Mouse (Mus musculus) MEL (cell line): Measurements from ENCODE around the gene Bcat1. TPM values are rescaled to one million over a fixed set of nuclear protein-coding genes. Genes with fewer than 3 reads are reported as not detected.

ENCODE experiments used
- DNase-seq: peaks from one replicate; pipeline ENCODE4 v3.0.0; 2011; ENCODE audit warnings: low read depth, low spot score
- H3K27ac ChIP-seq: 2 replicates; pipeline ENCODE4 v1.5.1; 2012; ENCODE audit warnings: low read depth, mild to moderate bottlenecking, control low read depth, low read length, moderate library complexity; ENCODE audit not compliant: control insufficient read depth
- H3K27me3 ChIP-seq, 2 experiments: fragments of 150-350 bp in 1 of 2; sonication (generic) in 1 of 2; 2 replicates each; pipeline ENCODE4 v1.6.1; 2012; ENCODE audit warnings: low read length in 2 of 2, mild to moderate bottlenecking in 2 of 2, improper control_type of control experiment in 1 of 2, moderate library complexity in 1 of 2; ENCODE audit not compliant: insufficient read depth in 2 of 2, control insufficient read depth in 1 of 2
- H3K36me3 ChIP-seq, 2 experiments: 2 replicates each; pipeline ENCODE4 v1.6.1; 2012 to 2014; ENCODE audit warnings: low read length in 2 of 2, improper control_type of control experiment in 1 of 2, inconsistent platforms in 1 of 2, mild to moderate bottlenecking in 1 of 2; ENCODE audit not compliant: insufficient read depth in 2 of 2, control insufficient read depth in 1 of 2
- H3K4me1 ChIP-seq, 2 experiments: fragments of 150-350 bp in 1 of 2; sonication (generic) in 1 of 2; 2 replicates each; pipeline ENCODE4 v1.6.1; 2012; ENCODE audit warnings: low read length in 2 of 2, improper control_type of control experiment in 1 of 2, mild to moderate bottlenecking in 1 of 2; ENCODE audit not compliant: insufficient read depth in 2 of 2, control insufficient read depth in 1 of 2
- H3K4me3 ChIP-seq, 2 experiments: fragments of 150-350 bp in 1 of 2; sonication (generic) in 1 of 2; 2 replicates each; pipeline ENCODE4 v1.5.1; 2012; ENCODE audit warnings: low read depth in 2 of 2, low read length in 2 of 2, mild to moderate bottlenecking in 2 of 2, moderate library complexity in 2 of 2, control low read depth in 1 of 2, improper control_type of control experiment in 1 of 2; ENCODE audit not compliant: control insufficient read depth in 1 of 2, insufficient read depth in 1 of 2
- H3K79me2 ChIP-seq: 2 replicates; pipeline ENCODE4 v1.6.1; 2012; ENCODE audit warnings: mild to moderate bottlenecking, low read length, moderate library complexity; ENCODE audit not compliant: control insufficient read depth, poor library complexity, insufficient read depth
- H3K9ac ChIP-seq: 2 replicates; pipeline ENCODE4 v1.6.1; 2012; ENCODE audit warnings: low read depth, mild to moderate bottlenecking, control low read depth, low read length, moderate library complexity; ENCODE audit not compliant: control insufficient read depth, poor library complexity, severe bottlenecking
- H3K9me3 ChIP-seq: fragments of 150-350 bp; sonication (generic); replicated peaks from 2 replicates; pipeline ENCODE4 v1.6.1; 2012; ENCODE audit warnings: mild to moderate bottlenecking, low read length, improper control_type of control experiment, moderate library complexity; ENCODE audit not compliant: insufficient read depth
- CHD2 ChIP-seq: IDR thresholded peaks from 2 replicates; pipeline ENCODE4 v1.6.1; 2011; ENCODE audit warnings: low read length, improper control_type of control experiment
- CTCF ChIP-seq, 3 experiments: IDR thresholded peaks in 2 of 3; conservative IDR thresholded peaks in 1 of 3; 2 replicates each; pipeline ENCODE4 v1.5.1; 2011 to 2012; ENCODE audit warnings: low read length in 3 of 3, low read depth in 2 of 3, mild to moderate bottlenecking in 2 of 3, improper control_type of control experiment in 1 of 3, inconsistent platforms in 1 of 3, mixed read lengths in 1 of 3, moderate library complexity in 1 of 3; ENCODE audit not compliant: control insufficient read depth in 1 of 3, insufficient read depth in 1 of 3, poor library complexity in 1 of 3, severe bottlenecking in 1 of 3
- E2F4 ChIP-seq: IDR thresholded peaks from 2 replicates; pipeline ENCODE4 v1.6.1; 2011; ENCODE audit warnings: low read depth, low read length, improper control_type of control experiment, borderline replicate concordance
- EP300 ChIP-seq, 2 experiments: IDR thresholded peaks; 2 replicates each; pipeline ENCODE4 v1.6.1; 2011; ENCODE audit warnings: improper control_type of control experiment in 2 of 2, low read length in 2 of 2, low read depth in 1 of 2, mild to moderate bottlenecking in 1 of 2
- ETS1 ChIP-seq: IDR thresholded peaks from 2 replicates; pipeline ENCODE4 v1.6.1; 2012; ENCODE audit warnings: low read depth, mild to moderate bottlenecking, inconsistent platforms, low read length, improper control_type of control experiment, moderate library complexity
- JUND ChIP-seq: IDR thresholded peaks from 2 replicates; pipeline ENCODE4 v1.6.1; 2011; ENCODE audit warnings: low read depth, mild to moderate bottlenecking, improper control_type of control experiment, low read length
- MAFK ChIP-seq: IDR thresholded peaks from 2 replicates; pipeline ENCODE4 v1.6.1; 2011; ENCODE audit warnings: low read depth, mild to moderate bottlenecking, low read length, improper control_type of control experiment, borderline replicate concordance
- MAX ChIP-seq: IDR thresholded peaks from 2 replicates; pipeline ENCODE4 v1.6.1; 2011; ENCODE audit warnings: low read length, improper control_type of control experiment
- MAZ ChIP-seq: IDR thresholded peaks from 2 replicates; pipeline ENCODE4 v1.6.1; 2012; ENCODE audit warnings: low read depth, mild to moderate bottlenecking, inconsistent platforms, low read length, improper control_type of control experiment
- MYC ChIP-seq: IDR thresholded peaks from 2 replicates; pipeline ENCODE4 v1.6.1; 2011; ENCODE audit warnings: low read depth, mild to moderate bottlenecking, low read length, improper control_type of control experiment, moderate library complexity
- NRF1 ChIP-seq: IDR thresholded peaks from 2 replicates; pipeline ENCODE4 v1.6.1; 2014; ENCODE audit warnings: low read depth, mild to moderate bottlenecking, inconsistent platforms, low read length, improper control_type of control experiment, moderate library complexity; ENCODE audit not compliant: poor library complexity, insufficient read depth, severe bottlenecking
- POLR2A ChIP-seq, 2 experiments: IDR thresholded peaks; 2 replicates each; pipeline ENCODE4 v1.6.1; 2011 to 2012; ENCODE audit warnings: low read length in 2 of 2, mild to moderate bottlenecking in 2 of 2, control low read depth in 1 of 2, improper control_type of control experiment in 1 of 2, low read depth in 1 of 2, moderate library complexity in 1 of 2; ENCODE audit not compliant: control insufficient read depth in 1 of 2, insufficient read depth in 1 of 2, poor library complexity in 1 of 2
- POLR2AphosphoS5 ChIP-seq: IDR thresholded peaks from 2 replicates; pipeline ENCODE4 v1.6.1; 2012; ENCODE audit warnings: low read depth, borderline replicate concordance, mild to moderate bottlenecking, inconsistent platforms, low read length, moderate library complexity, mixed read lengths
- RAD21 ChIP-seq: IDR thresholded peaks from 2 replicates; pipeline ENCODE4 v1.6.1; 2011; ENCODE audit warnings: mild to moderate bottlenecking, low read depth, low read length, improper control_type of control experiment
- RCOR1 ChIP-seq: IDR thresholded peaks from 2 replicates; pipeline ENCODE4 v1.6.1; 2012; ENCODE audit warnings: low read depth, mild to moderate bottlenecking, inconsistent platforms, low read length, improper control_type of control experiment
- SIN3A ChIP-seq: IDR thresholded peaks from 2 replicates; pipeline ENCODE4 v1.6.1; 2012; ENCODE audit warnings: low read length, improper control_type of control experiment, inconsistent platforms
- TAL1 ChIP-seq: IDR thresholded peaks from 2 replicates; pipeline ENCODE4 v1.6.1; 2012; ENCODE audit warnings: mild to moderate bottlenecking, inconsistent platforms, low read length, moderate library complexity, mixed read lengths
- TBP ChIP-seq: IDR thresholded peaks from 2 replicates; pipeline ENCODE4 v1.8.0; 2011; ENCODE audit warnings: low read depth, low read length, improper control_type of control experiment
- TCF12 ChIP-seq: IDR thresholded peaks from 2 replicates; pipeline ENCODE4 v1.6.1; 2014; ENCODE audit warnings: low read depth, mild to moderate bottlenecking, inconsistent platforms, low read length, improper control_type of control experiment, moderate library complexity
- USF2 ChIP-seq, 2 experiments: IDR thresholded peaks; 2 replicates each; pipeline ENCODE4 v1.6.1; 2011 to 2012; ENCODE audit warnings: improper control_type of control experiment in 2 of 2, low read length in 2 of 2, borderline replicate concordance in 1 of 2, inconsistent platforms in 1 of 2, low read depth in 1 of 2, mild to moderate bottlenecking in 1 of 2; ENCODE audit not compliant: insufficient read depth in 1 of 2
- polyA plus RNA-seq, 2 experiments: library from polyadenylated mRNA; stranded (reverse) in 1 of 2; unstranded in 1 of 2; fragments of >175 nt in 1 of 2; fragments of >200 nt in 1 of 2; gene quantifications; 2 replicates each; pipeline versions ENCODE4 v1.2.1 to v1.2.4; 2012; ENCODE audit warnings: low replicate concordance in 2 of 2, low read depth in 1 of 2; ENCODE audit not compliant: insufficient read length in 2 of 2, insufficient read depth in 1 of 2, missing spikeins in 1 of 2
- total RNA-seq: library from RNA; depleted of rRNA; stranded (reverse); fragments of 300-350 nt; gene quantifications from 2 replicates; pipeline ENCODE4 v1.2.3, GENCODE M21; 2012

Bcat1 gene
- total and polyA plus RNA-seq, 3 experiments: not detected

DNA sequence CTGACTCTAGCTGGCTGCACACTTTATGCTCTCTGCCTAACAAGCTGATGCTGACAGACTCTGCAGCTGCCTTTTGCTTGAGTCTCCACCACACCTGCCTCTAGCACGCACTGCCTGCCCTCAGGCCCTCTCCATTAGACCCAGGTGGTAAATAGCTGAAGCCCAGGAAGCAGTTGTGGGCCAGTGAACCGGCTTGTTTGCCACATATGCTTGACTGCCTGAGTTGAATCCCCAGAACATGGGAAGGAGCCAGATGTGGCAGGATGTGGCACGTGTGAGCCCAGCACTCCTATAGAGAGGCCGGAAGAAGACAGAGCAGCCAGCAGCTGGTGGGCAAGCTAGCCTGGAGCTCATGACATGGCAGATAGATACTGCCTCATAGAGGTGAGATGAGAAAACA is 55.4 kb downstream of the Bcat1 start:
- DNase-seq: no peak
- Histone ChIP-seq H3K4me1 (no peaks in the 10 kb centered on the region), H3K36me3 (no peaks in the 10 kb centered on the region), H3K79me2 (no peaks in the 10 kb centered on the region), H3K9ac (no peak overlapping the region), H3K27ac (no peak overlapping the region), H3K4me3 (no peak overlapping the region), H3K27me3 (no peaks in the 10 kb centered on the region), H3K9me3 (no peaks in the 10 kb centered on the region)
- TF ChIP-seq CHD2: no peak

DNA sequence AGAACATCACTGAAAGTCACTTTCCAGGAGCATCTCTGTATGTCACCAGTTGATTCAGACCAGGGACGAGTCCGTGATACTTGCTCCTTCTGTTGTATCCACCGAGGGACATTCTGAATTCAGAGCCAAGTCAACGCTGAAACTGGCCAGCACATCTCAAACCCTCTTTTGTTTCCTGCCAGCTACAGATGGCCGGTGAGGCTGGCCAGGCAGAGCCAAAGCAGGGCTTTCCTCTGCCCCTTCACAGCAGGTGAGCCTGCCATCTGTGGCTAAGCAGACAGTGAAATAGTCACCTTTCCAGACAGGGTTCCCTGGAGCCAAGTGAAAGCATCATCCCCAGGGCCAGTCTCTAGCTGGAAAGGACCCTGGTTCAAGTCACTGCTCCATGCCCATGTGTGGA is 57.7 kb downstream of the Bcat1 start:
- TF ChIP-seq USF2 (IDR thresholded peaks at IDR 0.05; ENCODE audit: borderline replicate concordance in 1 of 2, insufficient read depth in 1 of 2, low read depth in 1 of 2, low read length in 2 of 2) (no peak), POLR2A (IDR thresholded peaks at IDR 0.05; ENCODE audit: control insufficient read depth in 1 of 2, insufficient read depth in 1 of 2, low read depth in 1 of 2, low read length in 2 of 2, poor library complexity in 1 of 2) (no peak), TBP (no peak), RAD21 (no peak)
- TF ChIP-seq, all 39 proteins: peak for 0
- Histone ChIP-seq H3K79me2 (no peaks in the 10 kb centered on the region), H3K36me3 (no peaks in the 10 kb centered on the region), H3K9ac (no peak overlapping the region), H3K4me1 (no peaks in the 10 kb centered on the region), H3K27me3 (no peaks in the 10 kb centered on the region), H3K4me3 (no peak overlapping the region), H3K27ac (no peak overlapping the region), H3K9me3 (no peaks in the 10 kb centered on the region)
- DNase-seq: no peak

DNA sequence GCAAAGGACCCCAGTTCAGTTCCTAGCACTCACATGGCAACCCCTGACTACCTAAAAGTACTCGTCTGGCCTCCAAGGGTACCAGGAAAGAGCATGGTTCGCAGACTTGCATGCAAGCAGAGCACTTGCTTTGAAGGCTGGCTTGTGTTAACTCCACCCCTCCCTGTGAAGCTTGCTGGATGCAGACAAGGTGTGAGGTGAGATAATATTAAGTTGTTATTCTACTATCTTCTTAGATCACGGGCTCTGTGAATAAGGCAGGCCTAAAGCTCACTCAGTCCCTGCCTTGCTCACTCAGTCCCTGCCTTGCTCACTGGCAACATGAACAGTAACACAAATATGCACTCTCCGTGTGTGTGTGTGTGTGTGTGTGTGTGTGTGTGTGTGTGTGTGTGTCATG is 58.5 kb downstream of the Bcat1 start:
- Histone ChIP-seq H3K9ac (no peak overlapping the region), H3K9me3 (no peaks in the 10 kb centered on the region), H3K36me3 (no peaks in the 10 kb centered on the region), H3K27me3 (no peaks in the 10 kb centered on the region), H3K4me1 (no peaks in the 10 kb centered on the region), H3K4me3 (no peak overlapping the region), H3K27ac (no peak overlapping the region), H3K79me2 (no peaks in the 10 kb centered on the region)
- TF ChIP-seq TAL1 (no peak), NRF1 (no peak), MAFK (no peak), RCOR1 (no peak), MAZ (no peak), JUND (no peak), RAD21 (no peak), E2F4 (no peak), SIN3A (no peak), CTCF (IDR thresholded peaks at IDR 0.05 in 2 of 3, conservative IDR thresholded peaks at IDR 0.05 in 1 of 3; ENCODE audit: control insufficient read depth in 1 of 3, insufficient read depth in 1 of 3, low read depth in 2 of 3, low read length in 3 of 3, poor library complexity in 1 of 3, severe bottlenecking in 1 of 3) (no peak), MYC (no peak), TCF12 (no peak), MAX (no peak), POLR2AphosphoS5 (no peak), EP300 (IDR thresholded peaks at IDR 0.05; ENCODE audit: low read depth in 1 of 2, low read length in 2 of 2) (no peak), ETS1 (no peak)
- no peak for DNase-seq
